Mouse (Mus musculus): ENCODE results near the gene Gigyf2. TPM values are rescaled to one million over a fixed set of nuclear protein-coding genes. Genes with fewer than 3 reads are reported as not detected.

Gene Gigyf2
- polyA plus RNA-seq (2012; rRNA removed) = 30.7 and 40.0 TPM in 2 replicates

GRCm38 (mm10) chr1:87326742-87327163 is at the start of gene Gigyf2:
Gene Gigyf2, plus strand, starts transcription at chr1:87326998.
- peak; percentile 93 for DNase-seq (ENCODE audit: low spot score)

GRCm38 (mm10) chr1:87280281-87280680 is 46.5 kb upstream of the Gigyf2 start:
- no peak for DNase-seq (ENCODE audit: low spot score)

- no peak for DNase-seq (ENCODE audit: low spot score)
Observed at GRCm38 (mm10) chr1:87281599-87282412, 45.0 kb upstream of the Gigyf2 start.

GRCm38 (mm10) chr1:87282413-87282788 is 44.4 kb upstream of the Gigyf2 start:
- no peak for DNase-seq (ENCODE audit: low spot score)

GRCm38 (mm10) chr1:87283410-87283960 is 43.3 kb upstream of the Gigyf2 start:
- DNase-seq (ENCODE audit: low spot score) = no peak

GRCm38 (mm10) chr1:87287105-87287504 is 39.7 kb upstream of the Gigyf2 start:
- DNase-seq (ENCODE audit: low spot score) = no peak

- DNase-seq (ENCODE audit: low spot score) = no peak
Observed at GRCm38 (mm10) chr1:87291416-87291815, 35.4 kb upstream of the Gigyf2 start.

GRCm38 (mm10) chr1:87292420-87293190 is 34.2 kb upstream of the Gigyf2 start:
- DNase-seq (ENCODE audit: low spot score) = no peak

GRCm38 (mm10) chr1:87294063-87294710 is 32.6 kb upstream of the Gigyf2 start:
- no peak for DNase-seq (ENCODE audit: low spot score)

GRCm38 (mm10) chr1:87294951-87295350 is 31.8 kb upstream of the Gigyf2 start:
- DNase-seq (ENCODE audit: low spot score) = no peak

GRCm38 (mm10) chr1:87297346-87297925 is 29.4 kb upstream of the Gigyf2 start:
- DNase-seq (ENCODE audit: low spot score) = no peak

- no peak for DNase-seq (ENCODE audit: low spot score)
Observed at GRCm38 (mm10) chr1:87300360-87301286, 26.2 kb upstream of the Gigyf2 start.

- DNase-seq (ENCODE audit: low spot score) = no peak
Observed at GRCm38 (mm10) chr1:87301971-87302370, 24.8 kb upstream of the Gigyf2 start.

GRCm38 (mm10) chr1:87308952-87309351 is 17.8 kb upstream of the Gigyf2 start:
- no peak for DNase-seq (ENCODE audit: low spot score)

- DNase-seq (ENCODE audit: low spot score) = no peak
Observed at GRCm38 (mm10) chr1:87309621-87310020, 17.2 kb upstream of the Gigyf2 start.

GRCm38 (mm10) chr1:87312681-87313080 is 14.1 kb upstream of the Gigyf2 start:
- DNase-seq (ENCODE audit: low spot score) = no peak

- DNase-seq (ENCODE audit: low spot score) = no peak
Observed at GRCm38 (mm10) chr1:87313116-87313515, 13.7 kb upstream of the Gigyf2 start.

- no peak for DNase-seq (ENCODE audit: low spot score)
Observed at GRCm38 (mm10) chr1:87313843-87314570, 12.8 kb upstream of the Gigyf2 start.

- DNase-seq (ENCODE audit: low spot score) = no peak
Observed at GRCm38 (mm10) chr1:87315431-87315830, 11.4 kb upstream of the Gigyf2 start.

- no peak for DNase-seq (ENCODE audit: low spot score)
Observed at GRCm38 (mm10) chr1:87315894-87316293, 10.9 kb upstream of the Gigyf2 start.
